Mouse (Mus musculus): ENCODE measurements around the gene H2-M5.

H2-M5 gene

DNA sequence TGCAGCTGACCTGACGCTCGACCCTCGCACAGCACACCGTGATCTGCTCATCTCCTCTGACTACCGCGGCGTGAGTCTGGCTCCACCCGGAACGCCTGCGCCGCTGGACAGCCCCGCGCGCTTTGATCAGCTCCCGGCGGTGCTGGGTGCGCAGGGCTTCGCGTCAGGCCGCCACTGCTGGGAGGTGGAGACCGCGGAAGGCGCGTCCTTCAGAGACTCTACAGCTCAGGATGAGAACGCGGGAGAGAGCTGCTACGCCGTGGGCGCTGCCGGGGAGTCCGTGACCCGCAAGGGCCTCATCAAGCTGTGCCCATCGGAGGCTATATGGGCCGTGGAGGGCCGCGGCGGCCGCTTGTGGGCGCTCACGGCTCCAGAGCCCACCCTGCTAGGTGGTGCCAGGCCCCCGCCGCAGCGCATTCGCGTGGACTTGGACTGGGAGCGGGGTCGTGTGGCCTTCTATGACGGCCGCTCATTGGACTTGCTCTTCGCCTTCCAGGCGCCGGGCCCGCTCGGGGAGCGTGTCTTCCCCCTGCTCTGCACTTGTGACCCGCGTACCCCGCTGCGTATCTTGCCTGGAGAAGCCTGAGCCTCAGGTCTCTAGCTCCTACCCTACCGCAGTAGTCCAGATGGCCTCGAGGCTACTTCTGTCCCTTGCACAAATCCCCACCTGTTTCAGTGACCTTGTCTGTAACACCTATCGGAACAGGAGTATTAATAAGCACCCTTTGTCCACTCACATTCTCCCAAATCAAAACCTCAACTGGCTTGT lies 42.1 kb downstream of the H2-M5 start:
- peak; percentile 33 for DNase-seq

DNA sequence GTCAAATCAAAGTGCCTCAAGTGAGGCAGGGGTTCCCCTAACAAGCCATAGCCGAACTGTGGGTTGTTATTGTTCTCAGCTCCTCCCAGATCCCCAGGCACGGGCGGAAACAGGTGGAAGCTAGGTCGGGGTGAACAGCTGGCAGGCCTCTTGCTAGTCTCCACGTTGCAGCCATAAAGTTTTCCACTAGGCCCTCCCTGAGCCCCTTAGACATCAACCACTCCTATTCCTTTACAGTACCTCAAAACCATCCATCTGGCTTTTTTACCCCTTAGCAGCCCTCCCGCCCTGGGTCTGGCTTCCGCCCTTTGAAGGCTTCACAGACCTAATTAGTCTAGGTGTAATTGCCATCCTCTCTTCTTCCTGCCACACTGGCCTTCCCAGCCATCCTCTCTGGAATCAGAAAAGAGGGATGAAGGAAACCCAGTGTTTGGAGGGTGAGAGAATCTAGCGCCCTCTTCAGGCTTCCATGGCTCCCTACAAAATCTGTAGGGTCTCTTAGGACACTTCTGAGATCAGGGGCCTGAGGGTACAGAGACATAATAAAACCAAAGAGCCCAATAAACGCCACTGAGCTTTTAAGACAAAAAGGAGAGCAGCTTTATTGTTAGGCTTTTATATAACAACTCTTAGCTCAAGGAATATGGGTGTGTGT lies 45.1 kb downstream of the H2-M5 start:
- DNase-seq: no peak

DNA sequence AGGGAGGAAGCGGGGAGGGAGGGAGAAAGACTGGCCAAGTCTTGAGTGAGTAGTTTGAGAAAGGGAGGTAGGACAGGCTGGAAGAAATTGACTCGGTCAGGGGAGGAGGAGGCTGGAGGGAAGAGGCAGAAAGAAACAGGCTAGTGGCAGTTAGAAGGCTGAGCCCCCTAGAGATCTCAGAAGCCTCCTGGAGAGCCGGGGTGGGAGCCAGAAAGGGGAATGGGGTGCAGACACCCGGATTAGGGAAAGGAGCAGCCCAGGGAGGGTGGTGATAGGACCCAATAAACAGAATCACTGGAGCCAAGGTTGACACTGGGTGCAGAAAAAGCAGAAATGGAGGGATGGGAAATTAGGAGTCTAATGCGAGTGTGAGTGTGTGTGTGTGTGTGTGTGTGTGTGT lies 45.6 kb downstream of the H2-M5 start:
- DNase-seq: no peak

DNA sequence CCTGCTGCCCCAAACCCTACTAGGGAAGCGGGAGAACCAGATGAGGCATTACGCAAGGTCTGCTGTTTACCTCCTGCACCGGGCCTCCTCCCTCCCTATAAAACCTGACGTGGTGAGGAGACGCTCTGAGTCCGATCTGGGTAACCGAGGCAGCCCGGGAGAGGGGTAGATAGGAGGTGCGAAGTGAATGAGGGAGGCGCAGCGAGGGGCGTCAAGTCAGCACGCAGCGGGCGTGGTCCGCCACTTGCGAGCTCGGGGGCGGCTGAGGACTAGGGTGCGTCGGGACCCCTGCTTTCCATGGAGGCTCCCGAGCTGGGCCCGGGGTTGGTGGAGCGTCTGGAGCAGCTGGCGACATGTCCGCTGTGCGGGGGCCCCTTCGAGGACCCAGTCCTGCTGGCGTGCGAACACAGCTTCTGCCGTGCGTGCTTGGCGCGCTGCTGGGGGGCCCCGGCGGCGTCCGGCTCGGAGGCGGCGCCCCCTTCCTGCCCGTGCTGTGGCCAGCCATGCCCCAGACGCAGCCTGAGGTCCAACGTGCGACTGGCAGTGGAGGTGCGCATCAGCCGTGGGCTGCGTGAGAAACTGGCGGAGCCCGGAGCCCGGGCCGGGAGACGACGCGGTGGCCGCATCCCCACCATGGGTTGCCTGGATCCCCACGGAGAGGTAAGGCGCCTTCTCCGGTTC lies 46.4 kb downstream of the H2-M5 start, which contains the start of gene Rnf39:
Gene Rnf39 (plus strand): TSS at position 128 of the 681 bp plus-strand sequence.
- no peak for DNase-seq

DNA sequence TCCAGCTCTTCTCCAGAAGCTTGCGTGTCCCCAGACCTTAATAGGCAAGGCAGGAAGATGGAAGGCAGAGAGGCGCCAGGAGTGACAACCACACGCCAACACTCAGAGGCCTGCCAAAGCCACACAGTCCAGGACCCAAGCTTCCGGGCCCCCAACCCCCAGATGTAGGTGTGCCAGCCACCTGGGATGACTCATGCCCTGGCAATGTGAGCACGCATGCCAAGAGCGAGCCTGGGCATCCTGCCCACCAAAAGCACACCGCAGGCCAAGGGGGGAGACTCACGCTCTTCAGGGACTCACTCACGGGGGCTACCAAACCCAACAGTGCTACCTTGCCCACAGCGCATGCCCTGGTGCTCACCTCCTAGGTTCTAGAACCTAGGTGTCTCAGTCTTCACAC lies 46.9 kb downstream of the H2-M5 start:
- DNase-seq: peak; percentile 46

DNA sequence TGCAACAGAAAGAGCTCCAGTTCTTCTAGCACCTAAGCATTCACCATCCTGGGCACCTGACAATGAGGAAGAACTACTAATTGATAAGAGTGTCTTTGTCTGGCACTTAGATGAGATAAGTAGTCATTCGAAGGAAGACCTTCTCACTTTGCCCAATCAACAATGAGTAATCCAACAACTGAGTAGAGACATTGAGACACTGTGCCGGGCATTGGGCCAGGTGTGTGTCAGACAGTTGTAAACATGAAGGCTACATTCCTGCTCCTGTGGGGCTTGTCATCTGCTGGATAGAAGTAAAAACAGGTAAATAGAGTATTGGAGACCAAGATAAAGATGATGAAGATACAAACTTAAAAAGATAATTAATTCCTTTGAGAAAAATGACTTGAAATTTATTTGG lies 51.3 kb downstream of the H2-M5 start:
- no peak for DNase-seq

All from kidney, adult 9 months (tissue).